Mouse (Mus musculus) NIH3T3 (cell line): ENCODE measurements at regions not wholly inside any gene's neighbourhood (a gene's known extent, or its start where the extent isn't known, plus 50 kb on each side); places are given as distances from the start of the nearest gene placed in this dataset.

ENCODE experiments used
- DNase-seq: peaks from one replicate; pipeline ENCODE4 v3.0.0-alpha.2; 2012; ENCODE audit warnings: low read depth

DNA sequence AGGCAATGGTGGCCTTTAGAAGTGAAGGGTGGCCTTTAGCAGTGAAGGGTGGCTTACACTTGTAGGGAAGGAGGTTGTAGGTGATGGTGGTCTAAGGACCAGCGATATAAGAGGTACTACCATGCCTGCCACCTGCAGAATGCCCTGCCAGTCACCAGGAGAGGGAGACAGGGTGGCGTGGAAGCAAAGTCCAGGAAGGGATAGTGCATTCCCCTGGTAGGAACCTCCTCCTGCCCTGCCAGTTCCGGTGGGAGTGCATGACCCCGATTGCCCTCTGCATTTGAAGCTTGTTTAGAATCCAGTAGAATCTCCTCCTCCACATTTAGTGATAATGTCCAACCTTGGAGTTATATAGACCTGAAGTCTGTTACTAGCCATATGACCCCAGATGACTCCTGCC is 127.7 kb upstream of the Id2 start:
- no peak for DNase-seq

GRCm38 (mm10) chr12:25224201-25224600 is 127.3 kb upstream of the Id2 start:
- DNase-seq = no peak

DNA sequence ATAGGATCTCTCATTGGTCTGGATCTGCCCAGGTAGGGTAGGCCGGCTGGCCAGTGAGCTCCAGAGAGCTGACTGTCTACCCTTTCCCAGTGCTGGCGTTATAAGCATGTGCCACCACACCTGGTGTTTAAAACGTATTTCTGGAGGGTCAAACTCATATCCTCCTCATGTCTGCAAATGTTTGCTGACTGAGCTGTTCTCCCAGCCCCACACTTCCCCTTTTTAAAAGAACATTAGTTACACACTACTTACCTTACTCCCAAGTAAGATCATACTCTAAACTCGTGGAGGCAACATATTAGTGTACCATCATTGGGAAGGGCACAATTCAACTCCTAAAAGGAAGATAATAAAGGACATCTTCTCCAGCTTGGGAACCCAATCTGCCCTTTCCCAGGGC is 126.6 kb upstream of the Id2 start:
- DNase-seq = no peak

DNA sequence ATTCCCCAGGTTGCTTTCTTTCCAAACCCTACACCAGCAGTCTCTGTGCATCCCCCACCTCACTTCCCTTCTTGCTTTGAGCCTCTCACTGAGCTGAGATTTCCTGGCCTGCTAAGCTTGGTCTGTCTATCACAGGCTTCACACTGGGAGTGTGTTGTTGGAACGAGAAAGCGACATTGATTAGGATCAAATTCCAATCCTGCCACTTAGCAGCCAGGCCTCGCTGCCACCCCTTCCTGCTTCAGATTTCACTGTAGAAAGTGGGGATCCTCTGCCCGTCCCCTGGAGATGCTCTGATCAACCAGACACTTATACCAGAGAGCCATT is 123.8 kb upstream of the Id2 start:
- DNase-seq = no peak

DNA sequence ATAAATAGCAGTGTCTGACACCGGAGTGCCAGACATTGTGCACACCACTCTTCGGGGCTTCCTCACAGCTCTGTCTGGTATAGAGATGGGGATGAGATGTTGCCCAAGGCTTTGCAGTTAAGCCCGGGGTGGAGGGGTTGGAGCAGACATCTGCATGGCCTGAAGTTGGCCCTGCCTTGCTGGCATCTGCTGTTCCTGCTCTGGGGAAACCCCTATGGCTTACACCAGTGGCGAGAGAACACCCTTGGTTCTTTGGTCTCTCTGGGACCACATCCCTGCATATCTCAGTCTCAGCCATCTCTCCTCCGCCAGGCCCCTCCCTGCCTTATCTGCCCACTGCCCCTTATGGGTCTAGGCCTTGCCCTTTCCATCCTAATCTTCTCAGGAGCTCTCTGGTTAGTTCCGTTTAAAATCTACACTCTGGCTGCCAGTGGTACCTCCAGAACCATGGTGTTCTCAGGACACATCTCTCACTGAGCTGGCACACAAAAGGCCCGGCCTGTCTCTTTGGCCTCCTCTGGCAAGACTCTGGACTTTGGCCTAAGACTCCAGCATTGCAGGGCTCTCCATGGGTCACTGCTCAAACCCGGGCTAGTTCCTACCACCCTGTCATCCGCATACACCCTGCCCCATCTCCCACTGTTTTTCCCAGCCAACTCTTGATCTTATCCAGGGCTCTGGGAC is 123.3 kb upstream of the Id2 start:
- DNase-seq = no peak

DNA sequence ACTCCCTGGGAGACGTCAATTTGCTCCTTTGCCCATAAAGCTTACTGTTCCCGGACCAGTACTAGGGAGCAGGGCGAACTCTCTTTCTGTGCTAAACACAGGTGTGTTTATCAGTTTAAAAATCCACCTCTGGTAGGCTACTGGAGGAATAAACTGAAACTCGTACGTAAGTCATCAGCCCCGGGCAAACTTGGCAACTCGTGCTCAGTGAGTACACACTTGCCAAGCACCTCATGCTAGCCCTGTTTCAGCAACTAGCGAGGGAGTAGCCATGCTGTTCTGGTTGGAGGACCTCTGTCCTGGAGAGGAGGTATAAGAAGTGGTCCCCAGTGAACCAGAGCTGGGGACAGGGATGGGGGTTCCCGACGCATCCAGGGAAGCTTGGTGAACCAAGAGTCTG is 122.6 kb upstream of the Id2 start:
- no peak for DNase-seq

GRCm38 (mm10) chr12:25216792-25217516 is 120.0 kb upstream of the Id2 start:
- no peak for DNase-seq

GRCm38 (mm10) chr12:25215266-25215665 is 118.3 kb upstream of the Id2 start:
- no peak for DNase-seq

DNA sequence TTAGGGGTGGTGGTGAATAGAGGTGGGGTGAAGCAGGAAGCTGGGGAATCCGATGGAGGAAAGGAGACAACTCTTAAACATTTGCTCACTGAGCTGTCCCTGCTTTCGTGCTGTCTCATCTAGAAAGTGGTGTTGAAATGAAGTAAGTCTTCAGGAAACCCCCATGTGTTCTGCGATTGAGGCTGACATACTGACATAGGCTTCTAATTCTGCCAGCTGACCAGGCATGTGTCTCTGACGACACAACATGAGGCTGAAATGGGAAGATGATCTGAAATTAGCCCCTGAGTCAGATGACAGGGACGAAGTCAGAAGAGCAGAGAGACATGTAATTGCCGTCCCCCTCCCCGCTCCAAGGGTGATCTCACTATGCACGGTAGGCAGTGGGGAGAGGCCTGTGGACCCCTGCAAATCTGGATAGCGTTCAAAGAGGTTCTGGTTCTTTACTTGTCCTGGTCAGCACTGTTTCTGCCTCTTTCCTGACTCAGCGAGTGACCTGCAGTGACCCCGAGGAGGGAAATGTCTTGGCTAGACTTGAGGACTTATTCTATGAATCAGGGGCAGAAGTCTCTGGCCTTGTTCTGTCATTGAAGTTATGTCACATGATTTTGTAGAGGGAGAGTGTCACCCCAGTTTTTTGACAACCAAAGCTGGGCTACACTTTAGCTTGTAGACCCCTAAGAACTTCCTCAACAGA is 117.0 kb upstream of the Id2 start:
- DNase-seq = peak; percentile 17

- DNase-seq = no peak
Measured at GRCm38 (mm10) chr12:25211331-25211730, 114.4 kb upstream of the Id2 start.

GRCm38 (mm10) chr12:25210597-25210996 is 113.7 kb upstream of the Id2 start:
- DNase-seq = no peak

DNA sequence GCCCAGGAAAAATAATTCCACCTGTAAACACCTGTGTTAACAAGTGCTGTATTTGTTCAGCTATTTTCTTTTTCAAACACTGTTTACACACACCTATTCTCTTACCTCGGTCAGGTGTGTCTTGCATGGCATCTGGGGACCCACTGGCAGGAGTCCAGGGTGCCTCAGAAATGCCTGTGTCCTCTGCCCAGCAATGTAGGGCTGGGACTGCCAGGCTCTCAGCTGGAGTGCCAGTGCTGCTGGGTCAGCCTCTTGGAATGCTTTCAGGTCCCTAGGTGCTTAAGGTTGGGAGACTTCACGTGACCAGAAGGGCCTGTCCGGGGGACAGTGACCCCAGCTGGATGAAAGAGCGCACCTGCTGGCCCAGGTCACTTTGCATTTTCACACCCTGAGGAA is 112.4 kb upstream of the Id2 start:
- no peak for DNase-seq

DNA sequence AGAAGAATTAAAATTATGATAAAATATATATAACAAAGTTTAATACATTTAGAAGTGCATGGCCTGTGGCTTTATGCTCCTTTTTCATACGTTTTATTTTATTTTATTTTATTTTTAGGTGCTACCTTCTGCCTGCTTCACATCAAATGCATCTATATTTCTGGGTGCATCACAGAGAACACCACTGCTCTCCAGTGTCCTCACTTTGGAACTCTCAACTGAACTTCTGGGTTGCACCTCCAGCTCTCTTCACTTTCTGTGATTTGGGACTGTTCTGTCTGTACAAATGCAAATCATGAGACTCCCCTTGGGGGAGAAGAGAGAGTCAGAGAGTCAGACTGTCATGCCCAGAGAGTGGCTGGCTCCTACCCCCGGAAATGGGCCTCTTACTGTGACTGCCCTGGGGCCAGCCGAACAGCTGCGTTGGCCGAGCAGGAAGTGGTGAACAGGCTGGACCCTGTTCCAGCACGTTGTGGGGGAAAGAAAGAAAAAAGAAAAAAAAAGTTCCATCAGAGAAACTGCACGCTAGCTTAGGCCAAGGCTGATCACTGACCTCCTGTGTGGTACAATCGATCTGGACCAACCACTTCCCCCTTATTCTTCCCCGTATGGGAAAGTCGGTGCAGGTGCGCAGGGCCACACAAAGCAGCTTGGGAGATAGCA is 111.9 kb upstream of the Id2 start:
- no peak for DNase-seq

DNA sequence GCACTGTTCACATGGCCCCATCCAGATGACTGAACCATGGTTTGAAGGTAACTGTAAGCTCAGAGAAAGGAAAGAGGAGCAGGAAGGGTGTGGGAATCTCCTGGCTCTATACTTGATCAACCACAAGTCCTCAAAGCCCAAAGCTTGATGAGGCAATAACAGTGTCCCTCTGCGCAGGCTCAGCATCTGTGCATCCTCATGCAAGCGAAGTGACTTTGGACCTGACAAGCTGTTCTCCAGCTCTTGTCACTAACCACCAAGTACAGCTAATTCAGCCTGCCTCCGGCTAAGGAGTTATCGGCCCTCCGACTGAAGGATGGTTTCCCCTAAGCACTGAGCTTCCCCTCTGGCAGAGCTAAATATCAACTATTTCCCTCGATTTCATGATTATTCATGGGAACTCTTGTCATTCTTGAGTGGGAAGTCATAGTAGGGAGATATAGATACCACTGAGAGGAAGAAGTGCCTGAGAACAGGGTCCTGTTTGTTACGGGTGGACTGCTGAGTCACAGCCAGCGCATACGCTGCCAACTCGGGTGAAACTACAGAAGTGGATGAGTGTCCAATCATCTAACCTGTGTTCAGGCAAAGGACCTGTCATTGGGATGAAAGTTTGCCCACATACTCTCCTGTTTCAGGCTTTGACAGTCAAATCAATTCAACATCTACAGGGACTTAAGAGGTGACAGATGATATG is 106.6 kb upstream of the Id2 start:
- DNase-seq = no peak

GRCm38 (mm10) chr12:25200161-25200560 is 103.2 kb upstream of the Id2 start:
- DNase-seq = peak; percentile 81

DNA sequence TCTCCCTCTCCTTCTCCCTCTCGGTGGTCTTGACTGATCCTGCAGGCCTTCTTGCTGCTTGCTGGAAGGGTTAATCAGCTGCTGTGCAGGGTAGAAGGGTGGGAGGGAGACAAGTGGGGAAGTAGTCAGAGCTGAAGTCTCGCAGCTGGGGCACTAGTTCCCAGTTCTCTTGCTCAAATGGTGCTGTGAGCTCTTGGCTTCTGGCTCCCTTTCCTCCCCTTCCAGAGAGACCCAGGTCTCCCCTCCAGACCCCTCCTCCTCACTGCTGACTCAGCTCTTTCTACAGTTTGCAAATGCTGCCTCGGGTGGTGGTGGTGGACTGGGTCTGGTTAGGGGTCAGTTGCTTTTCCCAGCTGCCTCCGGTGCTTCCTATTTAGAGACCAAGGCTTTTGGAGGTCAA is 100.8 kb upstream of the Id2 start:
- peak; percentile 8 for DNase-seq

- no peak for DNase-seq
Measured at GRCm38 (mm10) chr12:25196022-25196421, 99.1 kb upstream of the Id2 start.

DNA sequence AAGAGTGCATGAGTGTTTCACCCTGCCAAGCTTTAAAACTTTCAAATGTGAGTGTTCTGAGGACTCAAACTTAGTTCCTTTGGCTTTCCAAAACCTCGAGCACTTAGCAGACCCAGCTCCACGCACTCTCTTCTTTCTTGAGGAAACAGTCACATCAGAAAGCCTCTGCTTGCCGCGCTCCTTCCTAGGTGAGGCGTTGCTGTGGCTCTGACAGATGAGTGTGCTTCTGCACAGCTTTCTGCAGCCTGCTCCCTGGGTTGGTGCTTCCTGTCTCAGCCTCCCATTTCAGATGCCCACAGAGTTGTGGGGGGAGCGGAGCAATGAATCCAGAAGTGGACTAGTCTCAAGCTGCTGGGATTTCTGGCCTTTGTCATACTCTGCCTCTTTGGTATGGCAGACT is 95.3 kb upstream of the Id2 start:
- DNase-seq = no peak

GRCm38 (mm10) chr12:25190360-25190759 is 93.4 kb upstream of the Id2 start:
- DNase-seq = peak; percentile 38

GRCm38 (mm10) chr12:25189174-25189761 is 92.3 kb upstream of the Id2 start:
- DNase-seq = peak; percentile 85

GRCm38 (mm10) chr12:25188556-25188955 is 91.6 kb upstream of the Id2 start:
- no peak for DNase-seq

GRCm38 (mm10) chr12:25187216-25187615 is 90.3 kb upstream of the Id2 start:
- DNase-seq = no peak
